Mouse (Mus musculus) hindbrain, embryonic 11.5 days (tissue): ENCODE measurements around the gene Gm20388. TPM values are rescaled to one million over a fixed set of nuclear protein-coding genes. Genes with fewer than 3 reads are reported as not detected.

Source experiments
- ATAC-seq: fragments of 200-750 bp; cut with Nextera tagmentation; 2 replicates; pipeline ENCODE4 v1.8.0; 2017; ENCODE audit warnings: mild to moderate bottlenecking, moderate TSS enrichment, moderate library complexity; ENCODE audit not compliant: low FRiP score
- DNase-seq: peaks from one replicate; pipeline ENCODE4 v3.0.0-alpha.2; 2015; ENCODE audit warnings: low spot score
- H3K27ac ChIP-seq: fragments of 300-500 bp; sonication (generic); 2 replicates; pipeline ENCODE4 v1.5.1; 2014; ENCODE audit warnings: mild to moderate bottlenecking, low read depth, low read length
- H3K27me3 ChIP-seq: fragments of 300-500 bp; sonication (generic); 2 replicates; pipeline ENCODE4 v1.6.1; 2014; ENCODE audit warnings: mild to moderate bottlenecking, low read length, moderate library complexity, mixed read lengths; ENCODE audit not compliant: control insufficient read depth, insufficient read depth
- H3K36me3 ChIP-seq: fragments of 300-500 bp; sonication (generic); 2 replicates; pipeline ENCODE4 v1.6.1; 2014; ENCODE audit warnings: mild to moderate bottlenecking, low read length, moderate library complexity, mixed read lengths; ENCODE audit not compliant: control insufficient read depth, insufficient read depth
- H3K4me1 ChIP-seq: fragments of 300-500 bp; sonication (generic); replicated peaks from 2 replicates; pipeline ENCODE4 v1.6.1; 2014; ENCODE audit warnings: low read length, mixed read lengths; ENCODE audit not compliant: control insufficient read depth, insufficient read depth
- H3K4me2 ChIP-seq: fragments of 300-500 bp; sonication (generic); replicated peaks from 2 replicates; pipeline ENCODE4 v1.6.1; 2014; ENCODE audit warnings: mild to moderate bottlenecking, low read depth, low read length
- H3K4me3 ChIP-seq: fragments of 300-500 bp; sonication (generic); 2 replicates; pipeline ENCODE4 v1.5.1; 2014; ENCODE audit warnings: low read depth, low read length
- H3K9ac ChIP-seq: fragments of 300-500 bp; sonication (generic); 2 replicates; pipeline ENCODE4 v1.6.1; 2014; ENCODE audit warnings: low read depth, low read length
- H3K9me3 ChIP-seq: fragments of 300-500 bp; sonication (generic); 2 replicates; pipeline ENCODE4 v1.6.1; 2016; ENCODE audit warnings: low read length; ENCODE audit not compliant: control insufficient read depth
- WGBS: fragments of 180-500 bp; shearing (Covaris S2); extraction: QIAGEN DNeasy Blood & Tissue Kit; methylation state at CpG from one replicate; pipeline ENCODE4 v1.1.7; 2014; 5-methylcytosine and 5-hydroxymethylcytosine counted together
- polyA plus RNA-seq: library from polyadenylated mRNA; unstranded; fragments of >200 nt; fragmentation: Nextera tagmentation; extraction: Ambion mirVana; gene quantifications from 2 replicates; pipeline ENCODE4 v1.2.1, GENCODE M21; 2014

Gm20388 gene
- polyA plus RNA-seq, 1 experiment from 2014 or later, result 11.8 TPM

DNA sequence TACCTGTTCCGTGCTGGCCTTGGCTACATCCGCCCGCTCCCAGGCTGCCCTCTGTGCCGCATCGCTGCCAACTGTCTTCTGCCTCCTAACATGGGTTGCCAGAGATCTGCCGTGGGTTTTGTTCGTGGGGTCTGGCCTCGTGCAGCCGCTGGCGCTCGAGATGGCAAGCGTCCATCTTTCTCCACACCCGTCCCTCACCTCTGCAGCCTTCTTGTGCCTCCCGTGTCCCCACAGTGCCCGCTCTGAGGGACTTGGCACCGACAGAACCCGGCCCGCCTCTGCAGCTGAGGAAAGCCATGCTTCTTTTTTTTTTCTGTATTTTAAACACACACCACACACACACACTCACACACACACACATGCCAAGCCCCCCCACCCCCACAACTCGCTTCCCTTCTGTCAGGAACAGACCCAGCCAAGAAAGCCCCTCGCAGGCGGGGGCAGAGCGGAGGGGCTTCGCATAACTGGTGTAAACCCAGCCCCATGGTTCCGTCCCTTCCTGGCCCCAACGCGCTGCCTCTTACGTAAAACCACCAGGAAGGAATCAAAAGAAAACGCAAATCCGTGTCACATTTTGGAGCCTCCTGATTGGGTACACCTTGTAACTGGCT is 2841.6 kb downstream of the Gm20388 start:
- 84% methylated on average over 27 of the region's 29 CpGs for WGBS

DNA sequence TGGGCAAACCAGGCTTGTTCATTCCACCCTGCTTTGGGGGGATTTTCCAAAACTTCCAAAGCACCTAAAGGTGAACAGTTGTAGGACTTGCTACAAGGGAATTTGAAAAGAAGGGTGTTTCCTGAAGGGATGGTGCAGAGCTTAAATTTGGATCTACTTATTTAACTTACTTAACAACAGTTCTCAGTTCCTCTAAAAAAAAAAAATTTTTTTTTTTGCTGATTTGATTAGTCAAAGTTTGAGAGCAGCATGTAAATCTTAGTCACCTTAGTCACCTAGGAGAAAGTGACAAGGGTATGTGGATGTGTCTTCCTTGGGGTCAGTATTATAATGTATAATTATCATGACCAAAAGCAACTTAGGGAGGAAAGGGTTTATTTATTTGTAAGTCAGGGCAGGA is 2848.0 kb downstream of the Gm20388 start:
- Histone ChIP-seq H3K9ac (no peak overlapping the region), H3K9me3 (no peaks in the 10 kb centered on the region), H3K36me3 (no peaks in the 10 kb centered on the region), H3K4me3 (no peak overlapping the region), H3K4me1 (no peaks in the 10 kb centered on the region), H3K4me2 (no peak overlapping the region), H3K27ac (no peak overlapping the region), H3K27me3 (peaks cover 3% of the 10 kb centered on the region; the same call in 1 of the 2 replicates)
- ATAC-seq (no peak), DNase-seq (no peak)

More for the DNA sequence above, 2841.6 kb downstream of the Gm20388 start:
- Histone ChIP-seq H3K27ac (no peak overlapping the region), H3K9ac (no peak overlapping the region), H3K36me3 (no peaks in the 10 kb centered on the region), H3K4me1 (peaks cover 6% of the 10 kb centered on the region; the same call in 1 of the 2 replicates), H3K4me2 (no peak overlapping the region), H3K4me3 (no peak overlapping the region), H3K27me3 (peaks cover 3% of the 10 kb centered on the region; the same call in 1 of the 2 replicates), H3K9me3 (no peaks in the 10 kb centered on the region)
- DNase-seq (no peak), ATAC-seq (no peak)

DNA sequence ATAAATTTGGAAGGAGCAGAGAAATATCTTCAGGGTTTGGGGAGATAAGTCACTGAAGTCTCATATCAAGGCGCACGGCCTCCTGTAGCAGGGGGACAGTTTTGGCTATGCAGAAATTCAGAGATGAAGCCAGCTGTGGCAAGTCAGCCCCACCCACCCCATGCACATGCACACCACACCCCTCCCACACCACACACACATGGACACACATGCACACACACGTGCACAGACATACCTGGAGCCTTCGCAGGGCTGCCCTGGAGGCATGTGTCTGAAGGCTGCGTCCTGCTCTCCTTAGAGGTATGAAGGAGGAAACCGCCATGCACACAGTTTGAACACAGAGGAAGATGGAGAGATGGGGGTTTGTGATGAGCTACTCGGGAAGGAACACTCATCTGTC is 2849.5 kb downstream of the Gm20388 start:
- H3K27ac ChIP-seq, result no peak overlapping the region
- H3K4me2 ChIP-seq, result no peak overlapping the region
- H3K36me3 ChIP-seq, result no peaks in the 10 kb centered on the region
- H3K4me1 ChIP-seq, result no peaks in the 10 kb centered on the region
- 81% methylated on average over 7 of the region's 7 CpGs for WGBS
- no peaks in the 10 kb centered on the region for H3K27me3 ChIP-seq
- H3K4me3 ChIP-seq, result no peak overlapping the region
- DNase-seq (no peak), ATAC-seq (no peak)
- H3K9ac ChIP-seq, result no peak overlapping the region
- H3K9me3 ChIP-seq, result no peaks in the 10 kb centered on the region

DNA sequence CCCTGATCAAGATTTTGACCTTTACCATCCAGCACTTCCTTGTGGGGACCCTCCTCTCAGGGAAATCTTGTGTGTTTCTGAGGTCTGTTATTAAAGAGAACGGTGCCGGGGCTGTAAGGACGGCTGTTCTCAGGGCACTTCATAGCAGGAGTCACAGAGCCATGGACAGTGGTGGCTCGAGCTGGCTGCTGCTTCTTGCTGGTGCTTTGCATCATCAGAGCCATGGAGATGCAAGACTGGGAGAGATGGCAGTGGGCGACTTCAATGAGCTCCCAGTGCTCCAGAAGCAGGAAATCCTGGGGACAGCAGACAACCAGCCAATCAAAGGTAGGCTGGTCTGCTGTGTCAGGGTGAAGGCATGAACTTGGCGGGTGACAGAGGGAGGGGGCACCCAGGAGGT is 2850.5 kb downstream of the Gm20388 start:
- H3K9ac ChIP-seq, result no peak overlapping the region
- 75% methylated on average over 6 of the region's 6 CpGs for WGBS
- no peaks in the 10 kb centered on the region for H3K27me3 ChIP-seq
- no peak overlapping the region for H3K4me2 ChIP-seq
- DNase-seq (no peak), ATAC-seq (no peak)
- no peaks in the 10 kb centered on the region for H3K36me3 ChIP-seq
- H3K4me1 ChIP-seq, result no peaks in the 10 kb centered on the region
- no peaks in the 10 kb centered on the region for H3K9me3 ChIP-seq
- no peak overlapping the region for H3K4me3 ChIP-seq
- no peak overlapping the region for H3K27ac ChIP-seq

DNA sequence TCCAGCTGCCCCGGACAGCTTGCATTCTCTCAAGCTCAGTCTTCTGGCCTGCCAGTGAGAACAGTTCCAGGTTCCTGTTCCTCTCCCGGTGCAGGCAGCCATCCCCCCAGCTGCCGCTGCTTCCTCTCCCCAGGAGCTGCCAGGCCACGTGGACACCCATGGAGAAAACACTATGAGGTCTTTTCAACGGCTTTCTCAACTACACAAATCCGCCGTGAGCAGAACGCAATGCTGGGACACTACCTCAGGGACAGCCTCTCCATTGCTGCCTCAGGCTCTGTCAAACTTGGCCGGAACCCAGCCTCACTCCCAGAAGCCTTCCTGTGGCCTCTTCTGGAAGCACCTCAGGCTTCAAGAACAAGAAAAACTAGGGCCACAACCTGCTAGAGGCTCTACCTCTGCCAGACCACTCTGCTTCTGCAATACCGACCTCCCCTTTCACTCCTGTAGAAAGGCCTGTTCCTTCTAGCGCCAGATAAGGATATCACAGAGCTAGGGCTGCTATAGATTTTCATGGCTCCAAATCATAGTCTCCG is 2852.2 kb downstream of the Gm20388 start:
- no peak for ATAC-seq
- Histone ChIP-seq H3K9me3 (no peaks in the 10 kb centered on the region), H3K4me1 (no peaks in the 10 kb centered on the region), H3K36me3 (no peaks in the 10 kb centered on the region), H3K27me3 (no peaks in the 10 kb centered on the region), H3K4me3 (no peak overlapping the region), H3K9ac (no peak overlapping the region), H3K4me2 (no peak overlapping the region), H3K27ac (no peak overlapping the region)
- DNase-seq, result no peak
- WGBS, result 50% methylated on average over 12 of the region's 12 CpGs

DNA sequence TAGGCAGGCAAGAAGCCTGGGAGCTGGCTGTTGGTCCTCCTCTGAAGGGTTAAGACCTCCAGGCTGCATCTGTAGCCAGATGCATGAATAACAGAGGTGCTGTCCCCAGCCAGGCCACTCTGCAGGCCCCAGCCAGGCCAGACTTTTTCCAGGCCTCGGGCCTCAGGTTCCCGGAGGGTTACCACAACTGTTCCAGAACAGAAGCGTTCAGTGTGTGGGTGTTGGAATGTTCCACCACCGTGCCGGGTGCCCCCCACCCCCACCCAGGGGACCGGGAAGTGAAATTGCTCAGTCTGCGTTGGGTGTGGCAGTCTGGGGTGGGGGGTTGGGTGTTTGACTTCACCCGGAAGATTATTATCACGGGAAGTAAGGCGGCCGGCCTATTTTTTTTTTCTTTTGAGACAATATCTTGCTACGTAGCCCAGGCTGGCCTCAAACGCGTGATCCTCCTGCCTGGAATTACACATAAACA is 2852.7 kb downstream of the Gm20388 start:
- H3K27ac ChIP-seq, result no peak overlapping the region
- no peak overlapping the region for H3K4me2 ChIP-seq

DNA sequence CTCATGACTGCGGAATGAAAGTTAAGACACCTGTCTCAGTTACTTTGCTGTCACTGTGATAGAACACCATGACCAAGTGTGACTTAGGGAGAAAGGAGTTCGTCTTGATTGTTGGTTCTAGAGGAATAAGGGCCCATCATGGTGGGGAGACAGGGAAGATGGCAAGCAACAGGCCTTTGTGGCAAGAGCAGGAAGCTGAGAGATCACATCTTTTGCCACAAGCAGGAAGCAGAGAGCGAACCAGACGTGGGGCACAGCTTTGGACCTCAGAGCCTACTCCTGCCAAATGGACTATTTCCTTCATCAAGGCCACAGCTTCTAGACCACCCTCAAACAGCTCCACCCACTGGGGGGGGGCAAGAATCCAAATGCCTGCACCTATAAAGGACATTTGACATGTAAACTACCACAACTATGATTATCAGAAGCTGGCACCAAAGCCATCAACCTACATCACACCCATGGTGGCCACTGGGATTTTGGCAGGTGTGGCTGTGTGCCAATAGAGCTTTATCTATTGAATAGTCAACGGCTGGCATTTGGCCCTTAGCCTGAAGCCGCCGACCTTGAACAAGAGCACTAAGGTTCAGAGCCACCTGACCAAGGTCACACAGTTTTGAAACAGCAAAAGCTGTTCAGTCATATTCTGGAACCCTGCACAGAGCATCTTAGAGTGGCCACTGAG is 2854.3 kb downstream of the Gm20388 start:
- Histone ChIP-seq H3K4me3 (no peak overlapping the region), H3K36me3 (no peaks in the 10 kb centered on the region), H3K4me1 (no peaks in the 10 kb centered on the region), H3K27ac (no peak overlapping the region), H3K4me2 (no peak overlapping the region), H3K9me3 (no peaks in the 10 kb centered on the region), H3K9ac (no peak overlapping the region), H3K27me3 (no peaks in the 10 kb centered on the region)
- WGBS, result 90% methylated on average over 7 of the region's 7 CpGs
- ATAC-seq, result no peak
- no peak for DNase-seq

More for the DNA sequence above, 2852.7 kb downstream of the Gm20388 start:
- Histone ChIP-seq H3K9me3 (no peaks in the 10 kb centered on the region), H3K4me3 (no peak overlapping the region), H3K36me3 (no peaks in the 10 kb centered on the region), H3K27me3 (no peaks in the 10 kb centered on the region), H3K9ac (no peak overlapping the region), H3K4me1 (no peaks in the 10 kb centered on the region)
- ATAC-seq (no peak), DNase-seq (no peak)
- 88% methylated on average over 14 of the region's 14 CpGs for WGBS

DNA sequence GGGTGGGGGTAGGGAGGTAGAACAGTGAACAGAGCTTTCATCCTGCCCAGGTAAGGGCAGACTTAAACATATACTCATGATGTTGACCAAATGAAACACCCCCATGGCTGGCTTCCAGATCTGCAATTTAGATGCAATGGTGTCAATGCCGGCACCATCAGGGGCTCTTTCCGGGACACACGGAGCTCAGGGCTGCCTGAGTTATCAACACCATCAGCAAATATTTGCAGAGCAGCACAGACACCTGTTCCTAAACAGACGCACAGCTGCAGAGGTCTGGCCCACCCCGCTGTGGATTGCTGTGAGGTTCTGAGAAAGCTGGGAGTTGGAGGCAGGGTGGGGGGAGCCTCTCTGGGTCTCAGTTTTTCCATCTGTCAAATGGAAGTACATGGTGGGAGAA is 2855.5 kb downstream of the Gm20388 start:
- WGBS, result 82% methylated on average over 5 of the region's 5 CpGs
- Histone ChIP-seq H3K9me3 (no peaks in the 10 kb centered on the region), H3K4me1 (no peaks in the 10 kb centered on the region), H3K4me2 (no peak overlapping the region), H3K27me3 (no peaks in the 10 kb centered on the region), H3K4me3 (no peak overlapping the region), H3K36me3 (no peaks in the 10 kb centered on the region), H3K9ac (no peak overlapping the region), H3K27ac (no peak overlapping the region)
- ATAC-seq (no peak), DNase-seq (no peak)
